Mouse (Mus musculus): ENCODE measurements around the gene Car10. TPM values are rescaled to one million over a fixed set of nuclear protein-coding genes. Genes with fewer than 3 reads are reported as not detected.

The Car10 gene
- polyA plus RNA-seq, 1 experiment from 2014 or later, result not detected

DNA sequence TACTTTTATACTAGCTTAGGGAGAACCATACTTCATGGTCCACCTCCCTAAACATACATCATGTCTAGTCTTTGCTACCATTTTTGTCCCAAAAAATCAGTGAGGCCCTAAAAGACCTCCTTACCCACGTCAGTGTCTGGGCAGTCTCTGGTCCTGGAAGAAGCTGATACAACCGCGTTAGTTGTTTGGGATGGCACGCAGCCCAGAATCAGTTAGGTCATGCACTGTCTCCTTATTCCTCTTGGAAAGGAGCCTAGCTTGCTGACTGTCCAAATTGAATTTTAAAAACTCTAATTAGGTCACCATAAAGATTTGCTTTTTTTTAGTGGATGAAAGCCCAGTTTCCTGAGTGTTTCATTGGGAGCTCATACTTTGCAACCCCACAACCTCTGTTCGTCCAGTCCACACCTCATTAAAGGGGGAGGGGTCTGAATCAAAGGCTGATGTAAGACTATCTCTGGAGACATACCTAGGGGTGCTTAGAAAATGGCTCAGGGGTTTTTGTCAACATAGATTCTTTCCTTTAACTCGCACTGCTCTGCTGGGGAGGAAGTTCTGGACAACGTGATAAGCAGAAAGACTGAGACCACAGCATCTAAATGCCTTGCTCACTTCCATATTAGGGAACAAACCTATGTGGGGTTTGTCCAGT is 433.3 kb downstream of the Car10 start:
- 35% methylated on average over 7 of the region's 7 CpGs for WGBS
- 0 out of 2 replicates have a peak, but pooled peaks cover 3% of the 10 kb centered on the region for H3K4me1 ChIP-seq (ENCODE audit: insufficient read depth)
- H3K36me3 ChIP-seq (ENCODE audit: insufficient read depth), result no peaks in the 10 kb centered on the region
- H3K27me3 ChIP-seq (ENCODE audit: insufficient read depth, low read length), result no peaks in the 10 kb centered on the region
- H3K4me3 ChIP-seq (ENCODE audit: low read depth, low read length), result no peak overlapping the region
- H3K27ac ChIP-seq (ENCODE audit: low read depth), result peak overlapping the region; percentile 59; the same call in 1 of the 2 replicates
- no peaks in the 10 kb centered on the region for H3K9me3 ChIP-seq (ENCODE audit: low read depth, low read length)
- H3K4me2 ChIP-seq, result no peak overlapping the region
- no peak overlapping the region for H3K9ac ChIP-seq
- ATAC-seq (ENCODE audit: insufficient read depth) (peak; percentile 94), DNase-seq (peak; percentile 89)
- no peak for TF ChIP-seq CTCF (IDR thresholded peaks at IDR 0.05; ENCODE audit: low read depth)

DNA sequence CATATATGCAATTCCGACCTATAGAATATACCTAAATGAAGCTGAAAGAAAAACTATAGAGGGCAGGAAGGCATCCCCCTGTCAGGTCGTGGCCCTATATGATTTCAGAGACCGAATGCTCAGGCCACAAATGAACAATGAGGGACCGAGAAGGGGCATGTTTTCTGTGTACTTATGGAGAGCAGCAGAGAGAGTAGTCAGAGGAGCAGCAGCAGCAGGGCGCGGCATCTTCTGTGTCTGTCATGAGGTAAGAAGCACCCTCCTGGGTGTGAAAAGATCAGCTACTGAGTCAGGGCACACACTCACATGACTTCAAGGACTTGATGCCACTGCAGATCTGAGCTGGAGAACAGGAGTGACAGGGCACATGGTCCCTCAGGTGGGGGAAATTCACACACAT is 438.4 kb downstream of the Car10 start:
- Histone ChIP-seq H3K4me1 (ENCODE audit: insufficient read depth) (0 out of 2 replicates have a peak, but pooled peaks cover 2% of the 10 kb centered on the region), H3K4me3 (ENCODE audit: low read depth, low read length) (no peak overlapping the region), H3K27me3 (ENCODE audit: insufficient read depth, low read length) (no peaks in the 10 kb centered on the region), H3K36me3 (ENCODE audit: insufficient read depth) (no peaks in the 10 kb centered on the region), H3K9ac (no peak overlapping the region), H3K9me3 (ENCODE audit: low read depth, low read length) (no peaks in the 10 kb centered on the region), H3K27ac (ENCODE audit: low read depth) (no peak overlapping the region), H3K4me2 (no peak overlapping the region)
- no peak for ATAC-seq (ENCODE audit: insufficient read depth)
- no peak for TF ChIP-seq CTCF (IDR thresholded peaks at IDR 0.05; ENCODE audit: low read depth)
- no peak for DNase-seq
- WGBS, result 78% methylated on average over 6 of the region's 6 CpGs

DNA sequence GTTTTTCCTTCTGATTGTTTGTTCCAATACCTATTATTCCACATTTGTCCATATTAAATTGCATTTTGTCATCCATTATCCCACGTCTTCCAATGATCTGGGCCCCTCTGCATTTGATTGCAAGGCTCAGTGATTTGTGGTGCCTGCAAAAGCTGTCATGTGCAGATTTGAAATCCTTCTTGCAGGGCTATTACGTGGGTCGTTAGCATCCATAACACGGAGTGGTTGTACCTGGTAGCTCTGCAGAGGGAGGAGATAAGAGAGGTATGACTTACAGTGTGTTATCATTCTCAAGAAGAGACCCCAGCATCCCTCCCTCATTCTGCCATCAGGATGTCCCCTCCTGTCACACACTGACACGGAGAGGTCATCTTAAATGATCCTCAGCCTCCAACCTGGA is 451.1 kb downstream of the Car10 start:
- no peak overlapping the region for H3K27ac ChIP-seq (ENCODE audit: low read depth)
- H3K4me2 ChIP-seq, result no peak overlapping the region
- WGBS, result 48% methylated on average over 5 of the region's 5 CpGs
- no peak for TF ChIP-seq CTCF (IDR thresholded peaks at IDR 0.05; ENCODE audit: low read depth)
- DNase-seq (no peak), ATAC-seq (ENCODE audit: insufficient read depth) (no peak)
- no peaks in the 10 kb centered on the region for H3K9me3 ChIP-seq (ENCODE audit: low read depth, low read length)
- no peaks in the 10 kb centered on the region for H3K4me1 ChIP-seq (ENCODE audit: insufficient read depth)
- no peak overlapping the region for H3K4me3 ChIP-seq (ENCODE audit: low read depth, low read length)
- no peaks in the 10 kb centered on the region for H3K36me3 ChIP-seq (ENCODE audit: insufficient read depth)
- H3K27me3 ChIP-seq (ENCODE audit: insufficient read depth, low read length), result no peaks in the 10 kb centered on the region
- H3K9ac ChIP-seq, result no peak overlapping the region

DNA sequence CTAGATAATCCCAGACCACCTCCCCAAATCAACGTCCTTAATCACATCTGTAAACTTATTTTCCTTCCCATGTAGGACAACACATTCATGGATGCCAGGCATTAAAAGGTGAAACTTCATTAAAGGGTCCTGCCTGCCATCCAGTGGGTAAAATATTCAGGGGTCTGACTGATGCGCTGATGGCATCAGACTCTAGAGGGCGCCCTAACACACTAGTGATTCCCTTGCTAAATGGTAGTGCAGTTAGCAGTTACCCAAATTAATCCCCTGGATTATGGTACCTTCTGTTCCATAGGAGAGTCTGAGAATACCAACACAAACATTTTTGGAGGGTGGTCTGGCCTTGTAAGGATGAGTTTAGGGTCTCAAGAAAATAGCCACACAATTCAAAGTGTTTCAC is 453.1 kb downstream of the Car10 start:
- DNase-seq (peak; percentile 67), ATAC-seq (ENCODE audit: insufficient read depth) (no peak)
- no peaks in the 10 kb centered on the region for H3K36me3 ChIP-seq (ENCODE audit: insufficient read depth)
- H3K4me1 ChIP-seq (ENCODE audit: insufficient read depth), result no peaks in the 10 kb centered on the region
- WGBS, result 6% methylated on average over 3 of the region's 3 CpGs
- H3K27me3 ChIP-seq (ENCODE audit: insufficient read depth, low read length), result no peaks in the 10 kb centered on the region
- H3K27ac ChIP-seq (ENCODE audit: low read depth), result no peak overlapping the region
- H3K9ac ChIP-seq, result no peak overlapping the region
- H3K9me3 ChIP-seq (ENCODE audit: low read depth, low read length), result no peaks in the 10 kb centered on the region
- no peak overlapping the region for H3K4me3 ChIP-seq (ENCODE audit: low read depth, low read length)
- no peak overlapping the region for H3K4me2 ChIP-seq
- peak; percentile 60 for TF ChIP-seq CTCF (IDR thresholded peaks at IDR 0.05; ENCODE audit: low read depth)

DNA sequence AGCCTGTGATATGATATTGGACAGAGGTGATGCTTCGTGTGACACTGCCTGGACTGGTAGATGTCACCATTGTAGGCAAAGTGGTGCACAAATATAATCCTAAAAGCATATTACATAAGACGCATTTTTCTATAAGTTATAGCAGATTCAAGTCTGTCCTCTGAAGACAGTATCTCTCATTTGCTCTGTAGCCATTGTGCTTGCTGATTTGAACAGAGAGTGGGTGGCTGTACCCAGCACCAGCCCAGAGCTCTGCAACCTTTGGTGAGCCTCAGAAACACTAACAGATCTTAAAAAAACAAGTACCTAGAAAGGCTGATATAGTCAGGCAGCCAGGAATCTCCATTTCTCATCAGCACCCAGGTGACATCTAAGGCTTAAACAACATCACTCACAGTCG is 461.3 kb downstream of the Car10 start:
- Histone ChIP-seq H3K27ac (ENCODE audit: low read depth) (no peak overlapping the region), H3K4me3 (ENCODE audit: low read depth, low read length) (no peak overlapping the region), H3K4me1 (ENCODE audit: insufficient read depth) (no peaks in the 10 kb centered on the region), H3K9me3 (ENCODE audit: low read depth, low read length) (no peaks in the 10 kb centered on the region), H3K4me2 (no peak overlapping the region), H3K27me3 (ENCODE audit: insufficient read depth, low read length) (no peaks in the 10 kb centered on the region), H3K9ac (no peak overlapping the region), H3K36me3 (ENCODE audit: insufficient read depth) (no peaks in the 10 kb centered on the region)
- WGBS, result 63% methylated on average over 3 of the region's 3 CpGs
- TF ChIP-seq CTCF (IDR thresholded peaks at IDR 0.05; ENCODE audit: low read depth), result no peak
- ATAC-seq (ENCODE audit: insufficient read depth) (no peak), DNase-seq (no peak)

DNA sequence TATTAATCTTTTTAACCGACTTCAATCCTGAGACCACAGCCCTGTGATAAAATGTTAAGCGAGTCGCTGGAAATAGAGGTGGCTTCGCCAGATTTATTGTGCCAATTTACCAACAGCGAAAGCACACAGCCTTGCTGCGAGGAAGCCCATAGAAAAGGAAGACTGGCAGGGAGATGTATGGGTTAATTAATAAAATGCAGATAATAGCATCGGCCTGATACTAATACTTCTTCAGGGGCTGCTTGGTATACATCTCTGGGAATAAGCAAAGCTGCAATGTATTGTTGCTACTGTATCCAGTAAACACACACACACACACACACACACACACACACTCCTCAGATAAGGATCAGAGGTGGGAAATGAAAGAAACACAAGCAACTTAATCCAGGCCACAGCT is 462.7 kb downstream of the Car10 start:
- H3K9ac ChIP-seq, result no peak overlapping the region
- no peaks in the 10 kb centered on the region for H3K36me3 ChIP-seq (ENCODE audit: insufficient read depth)
- no peak overlapping the region for H3K4me2 ChIP-seq
- H3K4me1 ChIP-seq (ENCODE audit: insufficient read depth), result no peaks in the 10 kb centered on the region
- no peak for DNase-seq
- 61% methylated on average over 7 of the region's 7 CpGs for whole genome bisulfite sequencing
- H3K9me3 ChIP-seq (ENCODE audit: low read depth, low read length), result no peaks in the 10 kb centered on the region
- H3K4me3 ChIP-seq (ENCODE audit: low read depth, low read length), result no peak overlapping the region
- ATAC-seq (ENCODE audit: insufficient read depth), result no peak
- H3K27ac ChIP-seq (ENCODE audit: low read depth), result no peak overlapping the region
- no peak for TF ChIP-seq CTCF (IDR thresholded peaks at IDR 0.05; ENCODE audit: low read depth)
- H3K27me3 ChIP-seq (ENCODE audit: insufficient read depth, low read length), result no peaks in the 10 kb centered on the region

DNA sequence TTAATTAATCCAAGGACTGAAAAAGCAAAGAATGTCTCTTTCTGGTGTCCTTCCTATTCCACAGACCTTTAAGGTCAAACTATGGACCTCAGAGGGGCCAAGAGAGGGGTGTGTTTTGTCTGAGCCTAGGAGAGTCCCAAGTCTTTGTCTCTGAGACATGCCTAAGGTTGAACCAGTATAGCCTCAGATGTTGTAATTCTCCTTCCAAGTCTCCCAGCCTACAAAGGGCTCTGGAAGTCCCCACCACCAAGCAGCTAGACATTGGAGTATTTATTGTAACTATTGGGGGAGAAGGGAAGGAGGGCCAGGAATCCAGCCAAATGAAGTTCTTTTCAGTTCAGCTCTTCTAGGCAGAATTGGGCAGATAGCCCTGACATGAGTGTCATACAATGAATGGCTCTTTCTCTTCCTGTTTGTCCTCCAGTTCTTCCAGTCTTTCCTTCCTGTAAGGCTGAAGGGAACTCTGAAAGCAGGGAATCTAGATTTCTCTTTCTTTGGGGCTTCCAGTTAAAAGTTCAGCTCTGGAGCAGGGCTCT is 464.6 kb downstream of the Car10 start:
- no peak overlapping the region for H3K9ac ChIP-seq
- no peaks in the 10 kb centered on the region for H3K36me3 ChIP-seq (ENCODE audit: insufficient read depth)
- ATAC-seq (ENCODE audit: insufficient read depth) (peak; percentile 47; the same call in 1 of the 2 replicates), DNase-seq (peak; percentile 71)
- TF ChIP-seq CTCF (IDR thresholded peaks at IDR 0.05; ENCODE audit: low read depth), result no peak
- no peak overlapping the region for H3K27ac ChIP-seq (ENCODE audit: low read depth)
- no peaks in the 10 kb centered on the region for H3K27me3 ChIP-seq (ENCODE audit: insufficient read depth, low read length)
- no peaks in the 10 kb centered on the region for H3K9me3 ChIP-seq (ENCODE audit: low read depth, low read length)
- no peak overlapping the region for H3K4me3 ChIP-seq (ENCODE audit: low read depth, low read length)
- H3K4me2 ChIP-seq, result no peak overlapping the region
- no peaks in the 10 kb centered on the region for H3K4me1 ChIP-seq (ENCODE audit: insufficient read depth)
